Mouse (Mus musculus) midbrain, postnatal 0 days (tissue): ENCODE measurements around the gene Mta3. TPM values are rescaled to one million over a fixed set of nuclear protein-coding genes. Genes with fewer than 3 reads are reported as not detected.

ENCODE experiments used
- ATAC-seq: fragments of 200-750 bp; cut with Nextera tagmentation; 2 replicates; pipeline ENCODE4 v1.8.0; 2017; ENCODE audit warnings: moderate number of reproducible peaks, mild to moderate bottlenecking, moderate TSS enrichment, moderate library complexity; ENCODE audit not compliant: low FRiP score
- DNase-seq: peaks from one replicate; pipeline ENCODE4 v3.0.0-alpha.2; 2015; ENCODE audit warnings: low spot score
- H3K27ac ChIP-seq: fragments of 300-500 bp; sonication (generic); 2 replicates; pipeline ENCODE4 v1.5.1; 2014; ENCODE audit warnings: low read depth, mild to moderate bottlenecking, low read length, mixed read lengths
- H3K27me3 ChIP-seq: fragments of 300-500 bp; sonication (generic); 2 replicates; pipeline ENCODE4 v1.6.1; 2014; ENCODE audit warnings: low read length, control low read depth, mixed read lengths; ENCODE audit not compliant: insufficient read depth
- H3K36me3 ChIP-seq: fragments of 300-500 bp; sonication (generic); 2 replicates; pipeline ENCODE4 v1.6.1; 2014; ENCODE audit warnings: low read length, control low read depth, mixed read lengths; ENCODE audit not compliant: insufficient read depth
- H3K4me1 ChIP-seq: fragments of 300-500 bp; sonication (generic); 2 replicates; pipeline ENCODE4 v1.6.1; 2014; ENCODE audit warnings: mild to moderate bottlenecking, control low read depth, antibody characterized with exemption, low read length, mixed read lengths; ENCODE audit not compliant: insufficient read depth
- H3K4me2 ChIP-seq: fragments of 300-500 bp; sonication (generic); 2 replicates; pipeline ENCODE4 v1.6.1; 2014; ENCODE audit warnings: low read depth, mild to moderate bottlenecking, low read length, mixed read lengths; ENCODE audit not compliant: poor library complexity, severe bottlenecking
- H3K4me3 ChIP-seq: fragments of 300-500 bp; sonication (generic); 2 replicates; pipeline ENCODE4 v1.5.1; 2014; ENCODE audit warnings: low read depth, mild to moderate bottlenecking, low read length, moderate library complexity
- H3K9ac ChIP-seq: fragments of 300-500 bp; sonication (generic); replicated peaks from 2 replicates; pipeline ENCODE4 v1.6.1; 2014; ENCODE audit warnings: mild to moderate bottlenecking, low read length, moderate library complexity, mixed read lengths; ENCODE audit not compliant: poor library complexity, severe bottlenecking
- H3K9me3 ChIP-seq: fragments of 300-500 bp; sonication (generic); 2 replicates; pipeline ENCODE4 v1.6.1; 2016; ENCODE audit warnings: low read length, control low read depth
- CTCF ChIP-seq: IDR thresholded peaks from 2 replicates; pipeline ENCODE4 v1.5.1; 2016; ENCODE audit warnings: antibody characterized with exemption, mild to moderate bottlenecking
- WGBS: fragments of 180-500 bp; shearing (Covaris S2); extraction: QIAGEN DNeasy Blood & Tissue Kit; methylation state at CpG from one replicate; pipeline ENCODE4 v1.1.7; 2014; 5-methylcytosine and 5-hydroxymethylcytosine counted together
- polyA plus RNA-seq: library from polyadenylated mRNA; unstranded; fragments of >200 nt; fragmentation: Nextera tagmentation; extraction: Ambion mirVana; gene quantifications from 2 replicates; pipeline ENCODE4 v1.2.1, GENCODE M21; 2015
- total RNA-seq: library from RNA; depleted of rRNA; stranded (reverse); fragments of >200 nt; gene quantifications from 2 replicates; pipeline ENCODE4 v1.2.3, GENCODE M21; 2014

The Mta3 gene
- total and polyA plus RNA-seq, 2 experiments from 2014 or later, result 28.9 to 43.6 TPM

- no peaks in the 10 kb centered on the region for H3K9me3 ChIP-seq
- no peak overlapping the region for H3K4me3 ChIP-seq
- ATAC-seq (no peak), DNase-seq (no peak)
- no peaks in the 10 kb centered on the region for H3K27me3 ChIP-seq
- no peak overlapping the region for H3K4me2 ChIP-seq
- 0 out of 2 replicates have a peak overlapping the region, but pooled peaks have one; percentile 32 for H3K27ac ChIP-seq
- 87% methylated on average over 5 of the region's 5 CpGs for WGBS
- H3K9ac ChIP-seq, result no peak overlapping the region
- no peak for TF ChIP-seq CTCF
- peaks cover 7% of the 10 kb centered on the region; the same call in 1 of the 2 replicates for H3K4me1 ChIP-seq
- no peaks in the 10 kb centered on the region for H3K36me3 ChIP-seq
These were observed 143.8 kb downstream of the Mta3 start for GRCm38 (mm10) chr17:83849717-83850116.

- H3K4me3 ChIP-seq, result no peak overlapping the region
- H3K4me2 ChIP-seq, result no peak overlapping the region
- no peaks in the 10 kb centered on the region for H3K9me3 ChIP-seq
- no peaks in the 10 kb centered on the region for H3K27me3 ChIP-seq
- no peak overlapping the region for H3K9ac ChIP-seq
- ATAC-seq, result no peak
- 15% methylated on average over 9 of the region's 9 CpGs for WGBS
- peaks cover 7% of the 10 kb centered on the region; the same call in 1 of the 2 replicates for H3K4me1 ChIP-seq
- DNase-seq, result peak; percentile 86
- peak; percentile 98 for TF ChIP-seq CTCF
- no peaks in the 10 kb centered on the region for H3K36me3 ChIP-seq
- H3K27ac ChIP-seq, result no peak overlapping the region
These were observed 144.5 kb downstream of the Mta3 start for GRCm38 (mm10) chr17:83850458-83850857.

GRCm38 (mm10) chr17:83850864-83851263, 144.9 kb downstream of the Mta3 start:
- DNase-seq (no peak), ATAC-seq (no peak)
- no peak overlapping the region for H3K4me2 ChIP-seq
- WGBS, result 78% methylated on average over 5 of the region's 5 CpGs
- peaks cover 7% of the 10 kb centered on the region; the same call in 1 of the 2 replicates for H3K4me1 ChIP-seq
- H3K4me3 ChIP-seq, result no peak overlapping the region
- H3K27ac ChIP-seq, result no peak overlapping the region
- TF ChIP-seq CTCF, result no peak
- H3K36me3 ChIP-seq, result no peaks in the 10 kb centered on the region
- H3K9me3 ChIP-seq, result no peaks in the 10 kb centered on the region
- H3K27me3 ChIP-seq, result no peaks in the 10 kb centered on the region
- H3K9ac ChIP-seq, result no peak overlapping the region

GRCm38 (mm10) chr17:83853831-83854230, 147.9 kb downstream of the Mta3 start:
- ATAC-seq (no peak), DNase-seq (no peak)
- no peaks in the 10 kb centered on the region for H3K27me3 ChIP-seq
- no peak overlapping the region for H3K4me2 ChIP-seq
- no peak overlapping the region for H3K4me3 ChIP-seq
- 54% methylated on average over 3 of the region's 3 CpGs for WGBS
- no peak overlapping the region for H3K9ac ChIP-seq
- H3K27ac ChIP-seq, result no peak overlapping the region
- 0 out of 2 replicates have a peak, but pooled peaks have one; percentile 8 for TF ChIP-seq CTCF
- no peaks in the 10 kb centered on the region for H3K9me3 ChIP-seq
- peaks cover 7% of the 10 kb centered on the region; the same call in 1 of the 2 replicates for H3K4me1 ChIP-seq
- no peaks in the 10 kb centered on the region for H3K36me3 ChIP-seq

DNA sequence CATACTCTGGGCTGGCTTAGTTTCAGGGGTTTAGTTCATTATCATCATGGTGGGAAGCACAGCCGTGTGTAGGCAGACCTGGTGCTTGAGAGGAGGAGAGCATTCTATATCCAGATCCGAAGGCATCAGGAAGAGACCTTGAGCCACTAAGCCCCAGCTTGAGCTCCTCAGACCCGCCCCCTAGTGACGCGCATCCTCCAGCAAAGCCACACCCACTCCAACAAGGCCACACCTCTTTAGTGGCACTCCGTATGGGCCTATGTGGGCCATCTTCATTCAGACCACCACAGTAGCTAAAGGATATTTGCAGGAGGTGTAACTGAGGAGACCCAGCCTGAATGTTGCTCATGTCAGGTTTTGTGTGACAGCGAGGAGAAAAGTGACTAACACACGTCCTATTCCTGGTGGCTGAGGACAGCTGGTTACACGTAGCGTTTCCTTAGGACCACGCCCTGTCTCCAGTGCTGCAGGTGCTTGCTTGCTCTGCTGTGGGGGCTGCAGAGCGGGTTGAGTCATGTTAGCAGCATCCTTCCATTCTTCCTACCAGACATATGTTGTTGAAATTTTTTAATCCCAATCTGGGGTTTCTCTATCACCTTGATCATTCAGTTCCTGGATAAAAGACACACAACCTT, 148.4 kb downstream of the Mta3 start:
- no peak overlapping the region for H3K27ac ChIP-seq
- 47% methylated on average over 12 of the region's 12 CpGs for WGBS
- no peaks in the 10 kb centered on the region for H3K27me3 ChIP-seq
- H3K9me3 ChIP-seq, result no peaks in the 10 kb centered on the region
- no peak overlapping the region for H3K4me3 ChIP-seq
- H3K4me2 ChIP-seq, result no peak overlapping the region
- no peak for TF ChIP-seq CTCF
- no peak for DNase-seq
- H3K36me3 ChIP-seq, result no peaks in the 10 kb centered on the region
- peaks cover 5% of the 10 kb centered on the region; the same call in 1 of the 2 replicates for H3K4me1 ChIP-seq
- H3K9ac ChIP-seq, result no peak overlapping the region
- no peak for ATAC-seq

- Histone ChIP-seq H3K4me2 (no peak overlapping the region), H3K27me3 (no peaks in the 10 kb centered on the region), H3K9ac (no peak overlapping the region), H3K4me1 (no peaks in the 10 kb centered on the region), H3K9me3 (no peaks in the 10 kb centered on the region), H3K27ac (no peak overlapping the region), H3K4me3 (no peak overlapping the region), H3K36me3 (no peaks in the 10 kb centered on the region)
- 90% methylated on average over 7 of the region's 7 CpGs for WGBS
- DNase-seq (no peak), ATAC-seq (no peak)
- no peak for TF ChIP-seq CTCF
These were observed 152.4 kb downstream of the Mta3 start for GRCm38 (mm10) chr17:83858413-83858812.
